In genomic region chr6:96991741-96992140, GRCm38 (mm10) we compare ENCODE assay signal across 20 mouse cellular contexts.
"Had no signal": no experiment of that assay in that cellular context is flagged by ENCODE, and none has a peak within 500 bp of the region (broad histone marks: within the 10 kb centered on the region; RNA-seq: fewer than 3 reads in every experiment).

No protein-coding gene starts in this region.

- H3K4me3 ChIP-seq: liver, embryonic 13.5 days; liver, embryonic 15.5 days; lung, embryonic 15.5 days; midbrain, embryonic 10.5 days; midbrain, embryonic 13.5 days; midbrain, embryonic 15.5 days; myocyte; neural tube, embryonic 13.5 days; neural tube, embryonic 15.5 days had no signal

- H3K4me1 ChIP-seq: liver, embryonic 13.5 days; liver, embryonic 15.5 days; lung, embryonic 15.5 days; midbrain, embryonic 10.5 days; midbrain, embryonic 13.5 days; midbrain, embryonic 15.5 days; neural tube, embryonic 13.5 days; neural tube, embryonic 15.5 days had no signal

- H3K27me3 ChIP-seq: liver, embryonic 13.5 days; liver, embryonic 15.5 days; lung, embryonic 15.5 days; midbrain, embryonic 13.5 days; midbrain, embryonic 15.5 days; neural tube, embryonic 13.5 days; neural tube, embryonic 15.5 days had no signal

- H3K27ac ChIP-seq: liver, embryonic 13.5 days; liver, embryonic 15.5 days; lung, embryonic 15.5 days; midbrain, embryonic 10.5 days; midbrain, embryonic 13.5 days; midbrain, embryonic 15.5 days; neural tube, embryonic 13.5 days; neural tube, embryonic 15.5 days had no signal

- H3K9ac ChIP-seq: liver, embryonic 13.5 days; liver, embryonic 15.5 days; liver, postnatal 0 days; lung, embryonic 15.5 days; midbrain, embryonic 13.5 days; midbrain, embryonic 15.5 days; neural tube, embryonic 13.5 days; neural tube, embryonic 15.5 days had no signal

- DNase-seq: liver, embryonic 13.5 days; liver, postnatal 0 days; lung, adult 2 months; lung, postnatal 10 days; lung, postnatal 4 days; right cerebral cortex, adult 18-20 months; right cerebral cortex, postnatal 25 days; right cerebral cortex, postnatal 4 days; spleen, adult 18-20 months; thymus, adult 18-20 months; thymus, postnatal 14 days; thymus, postnatal 36 days had no signal

- H3K36me3 ChIP-seq: liver, embryonic 13.5 days; liver, embryonic 15.5 days; lung, embryonic 15.5 days; midbrain, embryonic 10.5 days; midbrain, embryonic 13.5 days; midbrain, embryonic 15.5 days; neural tube, embryonic 13.5 days; neural tube, embryonic 15.5 days had no signal
